Mouse (Mus musculus) embryo, embryonic 9.5 days (tissue): ENCODE measurements at regions not wholly inside any gene's neighbourhood (a gene's known extent, or its start where the extent isn't known, plus 50 kb on each side); places are given as distances from the start of the nearest gene placed in this dataset.
A peak's percentile ranks its signal among the peaks of the same experiment; 100 is the strongest.

ENCODE experiments used
- DNase-seq: peaks from one replicate; pipeline ENCODE4 v3.0.0-alpha.2; 2017; ENCODE audit errors: extremely low spot score

DNA sequence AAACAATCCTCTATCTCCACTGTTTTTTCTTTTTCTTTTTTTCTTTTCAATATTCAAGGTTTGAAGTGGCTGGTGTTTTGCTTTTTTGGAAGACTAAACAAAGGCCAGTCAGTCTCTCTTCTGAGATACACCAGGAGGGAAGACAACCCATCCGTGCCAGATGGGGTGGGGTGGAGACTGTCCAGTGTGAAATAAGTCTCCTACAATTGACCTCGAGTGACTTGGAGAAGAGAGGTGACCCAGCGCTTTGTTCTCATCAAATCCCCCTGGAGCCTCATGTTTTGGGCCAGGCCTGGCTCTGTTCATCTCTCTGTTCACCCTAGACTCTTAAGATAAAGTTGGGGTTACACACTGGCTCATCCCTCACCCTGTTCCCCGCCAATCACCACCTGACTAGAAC, 169.2 kb upstream of the Tbca start:
- no peak for DNase-seq

DNA sequence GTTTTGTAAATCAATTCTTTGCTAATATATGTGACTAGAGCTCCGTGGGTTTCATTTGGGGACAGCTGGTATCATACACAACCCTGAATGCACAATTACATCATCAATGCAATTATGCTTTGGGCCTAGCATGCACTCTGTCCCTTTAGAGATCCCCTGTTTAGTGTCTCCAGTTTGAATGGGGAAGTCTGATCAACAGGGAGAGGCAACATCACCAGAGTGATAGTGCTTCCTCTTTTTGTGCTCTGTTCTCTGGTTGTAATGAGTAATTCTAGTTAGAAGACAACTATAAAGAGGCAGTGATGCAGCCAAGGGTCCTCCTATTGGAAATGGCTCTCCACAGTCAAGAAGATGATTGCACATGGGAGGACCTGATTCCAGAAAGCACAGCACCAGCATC, 158.7 kb upstream of the Tbca start:
- no peak for DNase-seq

DNA sequence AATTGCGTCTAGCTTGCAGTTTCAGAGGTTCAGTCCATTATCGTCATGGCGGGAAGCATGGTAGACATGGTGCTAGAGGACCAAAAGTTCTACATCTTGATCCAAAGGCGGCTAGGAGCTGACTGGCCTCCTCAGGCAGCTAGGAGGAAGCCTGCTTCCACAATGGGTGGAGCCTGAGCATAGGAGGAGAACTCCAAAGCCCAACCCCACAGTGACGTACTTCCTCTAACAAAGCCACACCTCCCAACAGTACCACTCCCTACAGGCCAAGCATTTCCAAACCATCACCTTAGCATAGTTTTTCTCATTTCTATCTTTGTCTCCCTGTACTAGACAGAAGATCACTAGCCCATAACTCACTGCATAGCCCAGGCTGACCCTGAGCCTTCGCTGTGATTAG, 158.0 kb upstream of the Tbca start:
- no peak for DNase-seq

DNA sequence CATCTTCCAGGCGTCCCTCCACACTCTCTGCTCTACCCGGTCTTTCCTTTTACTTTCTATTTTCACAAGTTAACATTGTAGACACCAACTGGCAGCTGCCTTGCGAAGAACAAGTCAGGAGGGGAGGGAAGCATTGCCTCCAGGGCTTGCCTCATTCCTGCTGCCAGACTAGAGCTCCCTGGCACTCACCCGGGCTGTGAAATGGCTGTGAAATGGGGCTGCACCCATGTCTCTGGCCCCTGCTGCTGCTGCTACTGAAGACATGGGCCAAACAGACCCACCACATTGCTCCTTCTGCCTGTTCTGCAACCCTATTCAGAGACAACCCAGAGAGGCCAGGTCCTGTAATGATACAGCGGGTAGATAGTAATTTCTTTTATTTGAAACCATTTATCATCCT, 156.0 kb upstream of the Tbca start:
- DNase-seq: no peak

DNA sequence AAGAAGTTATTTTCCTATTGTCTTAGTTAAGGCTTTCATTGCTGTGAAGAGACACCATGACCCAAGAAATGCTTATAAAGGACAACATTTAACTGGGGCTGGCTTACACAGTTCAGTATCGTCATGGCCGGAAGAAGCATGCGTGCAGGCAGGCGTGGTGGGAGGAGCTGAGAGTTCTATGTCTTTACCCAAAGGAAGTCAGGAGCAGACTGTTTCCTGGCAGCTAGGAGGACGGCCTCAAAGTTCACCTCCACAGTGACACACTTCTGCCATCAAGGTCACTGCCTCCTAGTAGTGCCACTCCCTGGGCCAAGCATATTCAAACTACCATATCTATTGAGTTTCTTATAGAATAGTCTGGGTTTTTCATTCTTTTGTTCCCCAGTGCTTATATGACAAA, 148.4 kb upstream of the Tbca start:
- no peak for DNase-seq

DNA sequence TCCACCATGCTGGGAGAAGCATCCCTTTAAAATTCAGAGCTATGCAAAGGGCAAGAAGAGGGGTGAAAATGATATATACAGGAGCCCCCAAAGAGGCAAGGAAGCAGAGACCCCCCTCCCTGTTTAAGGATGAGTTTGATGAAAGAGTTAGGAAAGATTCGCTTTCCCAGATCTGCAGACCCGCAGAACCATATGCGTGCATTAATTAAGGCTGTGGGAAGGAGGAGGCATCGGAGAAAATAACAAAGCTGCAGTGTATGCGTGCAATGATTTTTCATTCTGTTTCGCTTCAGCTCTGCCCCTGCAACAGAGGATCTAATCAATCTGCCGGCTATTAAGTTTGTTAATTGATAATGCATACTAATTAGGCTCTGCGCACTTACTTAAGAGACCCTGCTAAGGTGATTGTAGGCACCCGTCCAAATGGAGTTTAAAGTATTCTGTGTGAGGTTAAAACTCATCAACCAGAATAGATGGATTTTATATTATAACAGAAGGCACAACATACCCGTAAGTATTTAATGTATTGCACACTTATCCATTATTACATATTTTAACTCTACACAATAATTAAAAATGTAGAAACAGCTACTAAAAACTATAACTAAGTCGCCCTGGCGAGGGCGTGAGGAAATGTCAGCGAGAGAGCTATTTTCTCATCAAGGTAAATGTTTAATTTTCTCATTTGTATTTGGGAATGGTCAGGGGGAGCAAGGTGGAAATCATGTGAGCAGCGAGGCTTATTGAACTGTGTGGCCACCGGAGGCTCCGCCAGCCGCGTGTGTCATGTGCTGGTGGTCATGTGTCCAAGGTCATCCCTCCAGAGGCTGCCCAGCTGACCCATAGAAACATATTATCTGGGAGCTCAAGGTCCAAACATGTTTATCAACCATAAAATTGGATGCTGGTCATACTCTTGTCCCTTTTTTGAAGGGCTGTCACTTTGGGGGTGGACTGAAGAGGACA, 143.2 kb upstream of the Tbca start:
- DNase-seq: no peak

DNA sequence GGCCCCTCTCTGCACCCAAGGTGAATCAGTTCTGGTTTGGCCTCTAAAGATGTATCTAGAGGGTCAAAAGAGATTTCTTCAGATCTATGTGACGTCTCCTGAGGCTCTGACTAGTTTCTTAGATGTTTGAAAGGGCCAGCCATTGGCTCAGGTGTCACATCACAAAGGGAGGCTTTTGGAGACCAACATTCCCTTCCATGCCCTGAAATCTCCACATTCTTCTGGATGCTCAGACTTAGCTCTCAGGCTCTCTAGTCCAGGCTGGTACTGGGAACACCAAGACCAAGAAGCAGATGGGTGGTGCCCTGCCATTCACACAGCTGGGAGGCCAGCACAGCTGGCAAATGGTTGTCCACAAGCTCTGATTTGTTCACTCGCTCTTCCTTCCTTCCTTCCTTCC, 142.4 kb upstream of the Tbca start:
- DNase-seq: no peak

DNA sequence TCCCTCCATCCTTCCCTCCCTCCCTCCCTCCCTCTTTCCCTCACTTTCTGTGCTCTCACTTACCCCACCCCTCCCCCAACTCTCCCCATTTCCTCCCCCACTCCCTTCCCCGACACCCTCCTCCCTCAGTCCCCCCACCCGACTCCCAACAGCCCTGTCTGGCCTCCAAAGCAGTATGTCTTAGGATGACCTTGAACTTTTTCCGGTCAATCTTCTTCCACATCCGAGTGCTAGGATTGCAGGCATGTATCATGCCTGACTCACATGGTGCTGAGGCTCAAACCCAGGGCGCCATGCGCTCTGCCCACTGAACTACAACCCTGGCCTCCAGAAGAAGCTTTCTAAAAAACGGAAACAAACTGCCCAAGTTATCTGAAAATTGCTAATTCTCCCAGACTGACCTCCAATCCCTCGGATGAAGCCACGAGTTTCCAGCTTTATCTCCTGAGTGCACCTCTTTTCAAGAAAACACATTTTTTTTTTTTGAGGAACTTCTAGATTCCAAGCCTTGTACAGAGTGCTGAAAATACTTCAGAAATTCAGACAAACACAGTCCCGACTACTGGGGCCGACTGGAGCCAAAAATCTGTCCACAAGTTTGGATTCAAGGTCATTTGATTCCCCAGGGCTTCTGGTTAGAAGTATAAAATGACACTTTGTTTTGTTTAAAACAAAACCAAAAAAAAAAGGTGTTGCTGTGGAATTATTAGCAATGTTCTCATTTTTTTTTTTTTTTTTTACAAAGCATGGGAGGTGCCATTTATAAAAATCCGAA, 141.7 kb upstream of the Tbca start:
- DNase-seq: no peak

DNA sequence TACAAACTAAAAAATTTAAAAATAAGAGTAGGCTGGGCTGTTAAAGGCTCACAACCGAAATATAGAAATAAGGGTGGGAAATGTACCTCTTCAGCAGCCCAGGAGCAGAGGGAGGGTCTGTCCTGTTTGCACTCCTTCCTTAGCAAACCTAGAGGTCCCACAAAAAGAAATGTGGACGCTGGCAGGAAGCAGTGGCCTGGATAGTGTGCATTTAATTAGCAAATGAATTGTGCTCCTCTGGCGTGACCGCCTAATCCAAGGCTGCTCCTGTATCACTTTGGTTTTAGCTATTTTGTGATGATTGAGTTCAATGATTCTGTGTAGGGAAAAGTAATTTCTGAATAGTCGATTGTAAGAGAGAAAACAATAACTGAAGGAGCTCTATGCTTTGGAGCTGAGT, 141.1 kb upstream of the Tbca start:
- DNase-seq: no peak

DNA sequence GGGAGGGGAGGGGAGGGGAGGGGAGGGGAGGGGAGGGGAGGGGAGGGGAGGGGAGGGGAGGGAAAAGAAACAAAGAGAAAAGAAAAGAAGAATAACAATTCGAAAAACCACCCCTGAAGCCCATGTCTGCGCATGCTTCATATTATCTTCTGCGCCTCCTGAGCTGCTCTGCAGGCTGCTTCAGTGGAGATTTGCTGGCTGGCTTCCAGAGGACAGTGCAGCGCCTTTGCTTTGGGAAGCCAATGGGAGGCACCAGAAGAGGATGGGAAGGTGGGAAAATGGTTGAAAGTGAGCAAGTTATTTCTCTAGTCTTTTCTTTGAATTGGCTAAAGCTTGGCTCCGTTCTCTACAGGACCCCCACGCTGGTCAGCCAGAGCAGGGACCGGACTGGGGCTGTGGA, 137.8 kb upstream of the Tbca start:
- DNase-seq: no peak

DNA sequence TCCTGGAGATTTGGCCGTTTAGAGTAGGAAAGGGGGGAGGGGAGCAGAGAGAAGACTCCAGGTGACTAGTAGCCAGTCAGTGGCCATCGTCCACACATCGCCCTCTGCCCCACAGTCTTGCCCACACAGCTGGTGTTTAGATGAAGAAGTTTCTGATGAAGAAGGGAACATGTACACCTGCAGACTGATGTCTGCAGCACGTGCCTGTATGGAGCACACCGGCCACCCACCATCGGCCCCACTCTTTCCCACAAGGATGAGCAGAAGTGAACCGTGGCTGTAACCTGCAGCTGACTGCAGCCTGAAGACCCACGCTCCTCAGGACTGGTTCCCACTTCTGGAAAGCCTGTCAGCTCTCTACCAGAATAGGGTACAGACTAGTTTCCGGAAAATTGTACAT, 121.1 kb upstream of the Tbca start:
- DNase-seq: no peak

DNA sequence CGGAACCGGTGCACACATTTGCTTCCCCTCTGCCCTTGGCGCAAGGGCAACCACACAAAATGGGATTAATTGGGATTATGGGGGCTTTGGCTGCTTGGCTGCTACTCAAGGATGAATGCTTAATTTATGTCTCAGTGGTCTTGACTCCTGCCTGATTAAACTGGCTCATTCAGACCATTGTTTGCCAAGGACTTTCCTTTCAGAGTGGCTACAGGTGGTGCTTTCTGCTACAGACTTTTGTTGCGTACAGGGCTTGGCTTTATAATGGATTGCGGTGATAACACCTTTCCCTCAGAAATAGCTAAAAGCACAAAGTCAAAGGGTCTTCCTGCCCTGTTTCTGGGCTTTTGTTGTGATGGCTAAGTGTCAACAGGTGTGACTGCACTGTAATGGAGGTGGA, 120.4 kb upstream of the Tbca start:
- DNase-seq: no peak

DNA sequence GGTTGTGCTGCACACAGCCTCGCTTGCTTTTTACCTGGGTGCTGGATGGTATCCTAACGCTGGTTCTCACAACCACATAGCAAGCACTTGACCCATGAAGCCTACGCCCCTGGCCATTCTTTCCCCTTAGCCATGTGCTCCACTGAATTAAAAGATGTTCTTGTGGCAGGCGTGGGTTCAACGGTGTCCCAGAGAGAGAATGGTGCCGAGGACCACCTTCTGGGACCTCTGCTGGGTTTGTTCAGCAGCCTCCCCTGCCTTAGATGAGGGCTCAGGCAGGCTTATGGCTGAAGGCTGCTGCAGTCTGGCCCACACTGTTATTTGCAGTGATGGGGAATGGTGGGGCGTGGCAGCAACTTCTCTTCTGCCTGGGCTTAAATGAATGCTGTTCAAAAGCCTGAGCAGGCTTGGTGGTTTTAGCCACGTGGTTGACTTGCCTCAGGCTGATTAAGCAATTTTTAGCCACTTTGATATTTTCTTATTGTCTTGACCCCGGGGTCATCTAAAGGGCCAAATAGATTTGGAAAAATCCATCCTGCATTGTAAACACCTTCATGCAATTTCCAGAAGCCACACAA, 119.5 kb upstream of the Tbca start:
- DNase-seq: no peak

DNA sequence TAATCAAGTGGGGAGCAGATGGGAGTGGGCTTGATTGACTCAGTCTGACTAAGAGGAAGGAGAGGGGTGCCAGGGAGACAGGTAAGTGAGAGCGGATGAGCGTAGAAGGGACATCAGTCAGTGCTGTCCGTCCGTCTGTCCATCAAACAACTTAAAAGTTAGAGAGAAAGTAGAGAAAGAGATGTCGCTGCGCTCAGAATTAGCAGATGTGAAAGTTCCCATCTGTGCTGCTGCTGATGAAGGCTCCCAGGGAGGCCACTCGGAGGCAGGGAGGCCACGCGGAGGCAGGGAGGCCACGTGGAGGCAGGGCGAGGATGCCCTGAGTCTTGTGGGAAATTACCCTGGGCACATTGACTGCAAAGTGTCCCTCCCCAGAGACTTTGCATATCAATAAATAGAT, 118.4 kb upstream of the Tbca start:
- DNase-seq: no peak

DNA sequence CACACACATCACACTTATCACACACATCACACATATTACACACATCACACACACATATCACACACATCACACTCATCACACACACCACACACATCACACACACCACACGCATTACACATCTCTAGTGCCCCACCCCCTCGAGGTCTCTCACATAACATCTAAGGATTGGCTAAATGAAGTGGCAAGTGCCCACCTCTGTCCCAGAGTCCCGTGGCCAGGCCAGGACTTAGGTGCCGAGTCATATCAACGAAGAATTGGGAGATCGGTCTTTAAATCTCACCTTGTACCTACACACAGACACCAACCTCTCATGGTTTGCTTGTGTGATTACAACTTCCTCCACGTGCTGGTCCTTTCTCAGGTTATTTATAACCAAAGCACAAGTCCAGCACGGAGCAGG, 117.7 kb upstream of the Tbca start:
- no peak for DNase-seq

DNA sequence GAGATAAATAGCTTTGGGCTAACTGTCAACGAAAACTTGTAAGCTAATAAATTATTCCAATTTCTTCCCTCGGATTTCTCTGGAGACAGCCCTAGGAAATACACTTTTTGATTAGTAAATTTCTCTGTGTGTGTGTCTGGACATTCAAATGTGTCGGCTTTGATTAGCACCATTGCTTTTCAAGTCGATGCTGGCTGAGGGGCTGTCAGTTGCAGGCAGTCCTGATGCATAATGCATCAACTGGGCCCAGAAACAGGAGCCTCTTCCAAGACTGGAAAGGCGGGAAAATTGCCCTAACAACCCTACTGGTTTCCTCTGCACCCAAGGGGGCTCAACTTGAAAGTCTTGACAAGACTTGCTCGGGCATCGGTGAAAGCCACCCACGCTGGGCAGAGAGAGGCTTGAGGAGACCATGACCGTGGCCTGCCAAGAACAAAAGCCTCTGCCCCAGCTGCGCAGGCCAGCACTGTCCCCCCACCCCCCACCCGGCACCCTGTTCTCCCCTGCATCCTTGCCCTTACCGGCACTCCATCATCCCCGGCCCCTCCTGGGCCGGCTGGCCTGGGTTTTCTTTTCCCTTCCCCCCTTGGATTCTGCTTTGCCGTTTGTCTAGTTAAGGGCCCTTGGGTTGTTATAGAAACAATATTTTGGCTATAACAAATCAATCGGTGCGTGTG, 108.1 kb upstream of the Tbca start:
- DNase-seq: no peak

DNA sequence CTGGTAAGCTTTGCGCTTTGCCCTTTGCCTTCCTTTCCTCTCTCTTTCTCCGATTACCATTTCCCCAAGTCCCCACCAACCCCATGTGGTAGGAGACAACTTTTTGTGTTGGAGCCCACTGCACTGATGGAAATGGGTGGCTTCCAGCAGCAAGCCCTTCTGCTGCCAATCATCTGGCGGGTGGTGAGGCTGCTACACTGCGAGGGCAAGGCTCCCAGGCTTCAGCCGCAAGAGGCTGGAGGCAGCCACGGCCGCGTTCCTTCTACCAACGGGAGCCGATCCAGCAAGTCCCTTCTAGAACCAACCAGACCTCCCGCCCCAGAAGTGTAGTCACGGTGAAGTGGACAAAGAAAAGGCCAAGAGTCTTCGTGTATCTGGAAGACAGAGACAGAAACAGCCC, 107.1 kb upstream of the Tbca start:
- no peak for DNase-seq

DNA sequence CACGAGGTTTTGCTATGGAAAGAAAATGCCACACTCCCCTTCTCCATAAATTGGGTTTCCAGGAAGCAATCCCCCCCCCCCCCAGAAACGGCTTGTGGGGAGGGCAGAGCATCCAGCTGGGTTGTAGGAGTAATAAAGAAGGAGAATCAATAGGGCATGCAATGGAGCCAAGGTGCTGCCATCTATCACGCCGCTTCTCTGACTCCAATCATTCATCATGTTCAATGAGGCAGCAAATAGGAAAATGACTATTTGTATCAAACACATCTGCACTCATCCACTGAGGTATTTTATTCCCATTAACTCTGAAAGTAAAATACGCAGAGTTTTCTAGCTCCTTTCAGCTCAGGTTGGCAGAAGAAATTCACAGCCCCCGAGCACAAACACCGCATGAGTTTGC, 103.5 kb upstream of the Tbca start:
- DNase-seq: no peak

DNA sequence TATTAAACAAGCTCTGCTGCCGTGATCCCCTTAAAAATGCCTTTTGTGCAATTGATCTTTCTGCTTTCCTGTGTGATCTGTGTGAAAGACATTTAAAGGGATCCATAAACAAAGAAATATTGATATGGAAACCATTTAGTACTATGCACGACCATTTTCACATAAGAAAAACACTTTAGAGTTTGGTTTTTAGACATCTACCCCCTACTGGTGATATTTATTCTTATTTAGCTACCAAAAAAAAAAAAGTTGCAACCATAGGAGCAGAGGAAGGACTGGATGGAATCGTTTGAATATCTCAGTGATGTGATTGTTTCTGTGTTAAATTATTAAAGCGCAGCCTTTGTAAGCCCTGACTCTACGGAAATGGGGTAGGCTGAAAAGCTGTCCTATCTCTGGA, 101.4 kb upstream of the Tbca start:
- DNase-seq: no peak

DNA sequence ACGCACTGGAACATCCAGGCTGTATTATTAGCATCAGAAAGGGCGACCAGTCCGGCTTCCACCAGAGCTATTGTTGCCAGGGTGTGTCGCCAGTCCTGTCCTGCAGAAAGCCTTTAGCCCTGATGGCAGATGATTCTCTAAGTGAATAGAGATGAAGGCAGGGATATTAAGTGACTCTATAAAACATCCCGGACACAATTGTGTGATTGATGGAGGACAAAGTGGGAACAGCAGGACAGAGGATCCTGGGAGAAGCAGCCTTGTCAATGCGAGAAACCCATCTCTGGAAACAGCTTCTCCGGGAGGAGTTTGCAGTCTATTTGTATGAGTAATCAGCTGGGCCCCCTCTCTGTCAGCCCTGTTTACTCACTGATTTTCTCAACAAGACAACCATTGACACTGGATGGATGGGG, 82.1 kb upstream of the Tbca start:
- DNase-seq: peak; percentile 57

DNA sequence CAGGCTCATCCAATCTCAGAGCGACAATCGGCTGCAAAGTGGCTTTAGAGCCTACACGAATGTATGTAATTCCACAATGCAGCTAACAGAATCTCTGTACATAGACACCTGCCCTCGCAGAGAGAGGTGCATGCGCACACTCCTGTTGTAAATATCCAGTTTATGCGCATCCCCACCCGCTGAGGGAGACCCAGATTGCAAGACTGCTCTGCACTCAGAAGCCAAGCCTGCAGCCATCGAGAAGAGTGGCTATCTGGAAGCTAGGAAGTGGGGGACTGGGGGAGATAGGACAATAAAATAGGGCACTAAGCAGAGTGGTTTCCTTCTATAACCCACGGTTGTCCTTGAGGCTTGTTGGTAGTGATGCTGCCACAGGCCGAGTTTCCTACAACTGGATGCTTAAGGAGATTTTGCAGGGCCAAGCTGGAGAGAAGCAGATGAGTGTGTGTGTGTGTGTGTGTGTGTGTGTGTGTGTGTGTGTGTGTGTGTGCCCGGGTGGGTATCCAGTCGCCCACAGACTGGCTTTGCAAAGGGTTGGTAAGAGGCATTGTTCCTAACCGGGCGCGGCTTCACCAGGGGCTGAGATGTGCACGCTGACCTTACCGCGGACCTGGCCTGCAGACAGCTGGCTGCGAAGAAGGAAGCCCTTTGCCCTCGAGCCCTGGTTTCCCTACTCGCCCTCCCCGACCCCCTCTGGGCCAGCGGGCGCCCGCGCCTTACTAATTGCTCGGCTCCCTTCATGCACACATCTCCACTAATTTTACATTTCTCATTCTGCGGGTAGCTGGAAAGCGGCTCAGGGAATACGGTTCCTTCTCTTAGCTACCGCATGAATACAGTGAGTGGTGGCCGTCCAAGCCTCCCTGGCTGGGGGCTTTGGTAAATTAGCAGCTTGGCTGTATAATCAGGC, 81.1 kb upstream of the Tbca start:
- DNase-seq: peak; percentile 54
